Mouse (Mus musculus): ENCODE data around the gene Slc7a5. TPM values are rescaled to one million over a fixed set of nuclear protein-coding genes. Genes with fewer than 3 reads are reported as not detected.

Slc7a5 gene
- polyA plus RNA-seq, 2 experiments = 27.8 to 34.6 TPM

GRCm38 (mm10) chr8:121889317-121889716 is 18.2 kb downstream of the Slc7a5 start:
- no peaks in the 10 kb centered on the region for H3K4me1 ChIP-seq (ENCODE audit: control insufficient read depth, insufficient read depth, low read length)
- WGBS = 90% methylated on average over 1 of the region's 1 CpGs
- no peak for DNase-seq (ENCODE audit: low spot score)
- no peak for TF ChIP-seq POLR2A (IDR thresholded peaks at IDR 0.05; ENCODE audit: borderline replicate concordance, extremely low read depth, insufficient read depth, insufficient read length)
- no peak overlapping the region for H3K9ac ChIP-seq (ENCODE audit: low read depth, low read length, severe bottlenecking)
- no peak overlapping the region for H3K4me3 ChIP-seq (replicated peaks; ENCODE audit: low read length)
- H3K9me3 ChIP-seq (ENCODE audit: control insufficient read depth, low read length) = no peaks in the 10 kb centered on the region
- no peak for ATAC-seq (ENCODE audit: low FRiP score, low read depth)
- H3K27me3 ChIP-seq (ENCODE audit: control insufficient read depth, insufficient read depth, low read length) = no peaks in the 10 kb centered on the region
- H3K36me3 ChIP-seq (ENCODE audit: control insufficient read depth, insufficient read depth, low read length) = peaks cover 20% of the 10 kb centered on the region
- H3K4me2 ChIP-seq (replicated peaks; ENCODE audit: low read depth, low read length, severe bottlenecking) = no peak overlapping the region
- H3K27ac ChIP-seq (replicated peaks; ENCODE audit: low read depth, low read length) = no peak overlapping the region

- Histone ChIP-seq H3K36me3 (ENCODE audit: control insufficient read depth, insufficient read depth, low read length) (peaks cover 34% of the 10 kb centered on the region), H3K4me2 (replicated peaks; ENCODE audit: low read depth, low read length, severe bottlenecking) (no peak overlapping the region), H3K9ac (ENCODE audit: low read depth, low read length, severe bottlenecking) (no peak overlapping the region), H3K4me3 (replicated peaks; ENCODE audit: low read length) (no peak overlapping the region), H3K27me3 (ENCODE audit: control insufficient read depth, insufficient read depth, low read length) (no peaks in the 10 kb centered on the region), H3K9me3 (ENCODE audit: control insufficient read depth, low read length) (no peaks in the 10 kb centered on the region), H3K4me1 (ENCODE audit: control insufficient read depth, insufficient read depth, low read length) (no peaks in the 10 kb centered on the region), H3K27ac (replicated peaks; ENCODE audit: low read depth, low read length) (no peak overlapping the region)
- no peak for TF ChIP-seq POLR2A (IDR thresholded peaks at IDR 0.05; ENCODE audit: borderline replicate concordance, extremely low read depth, insufficient read depth, insufficient read length)
- ATAC-seq (ENCODE audit: low FRiP score, low read depth) (no peak), DNase-seq (ENCODE audit: low spot score) (no peak)
- WGBS = 47% methylated on average over 1 of the region's 1 CpGs
Observed at GRCm38 (mm10) chr8:121887547-121887946, 19.9 kb downstream of the Slc7a5 start.

- no peaks in the 10 kb centered on the region for H3K9me3 ChIP-seq (ENCODE audit: control insufficient read depth, low read length)
- no peak for DNase-seq (ENCODE audit: low spot score)
- TF ChIP-seq POLR2A (IDR thresholded peaks at IDR 0.05; ENCODE audit: borderline replicate concordance, extremely low read depth, insufficient read depth, insufficient read length) = no peak
- no peak overlapping the region for H3K4me3 ChIP-seq (replicated peaks; ENCODE audit: low read length)
- H3K36me3 ChIP-seq (ENCODE audit: control insufficient read depth, insufficient read depth, low read length) = peaks cover 39% of the 10 kb centered on the region
- 0 out of 2 replicates have a peak, but pooled peaks cover 3% of the 10 kb centered on the region for H3K4me1 ChIP-seq (ENCODE audit: control insufficient read depth, insufficient read depth, low read length)
- H3K4me2 ChIP-seq (replicated peaks; ENCODE audit: low read depth, low read length, severe bottlenecking) = no peak overlapping the region
- H3K27ac ChIP-seq (replicated peaks; ENCODE audit: low read depth, low read length) = no peak overlapping the region
- no peak for ATAC-seq (ENCODE audit: low FRiP score, low read depth)
- 85% methylated on average over 6 of the region's 6 CpGs for WGBS
- no peak overlapping the region for H3K9ac ChIP-seq (ENCODE audit: low read depth, low read length, severe bottlenecking)
- H3K27me3 ChIP-seq (ENCODE audit: control insufficient read depth, insufficient read depth, low read length) = no peaks in the 10 kb centered on the region
Observed at GRCm38 (mm10) chr8:121885433-121885832, 22.1 kb downstream of the Slc7a5 start.

GRCm38 (mm10) chr8:121885001-121885400 is 22.5 kb downstream of the Slc7a5 start:
- Histone ChIP-seq H3K4me1 (ENCODE audit: control insufficient read depth, insufficient read depth, low read length) (0 out of 2 replicates have a peak, but pooled peaks cover 3% of the 10 kb centered on the region), H3K9ac (ENCODE audit: low read depth, low read length, severe bottlenecking) (no peak overlapping the region), H3K27me3 (ENCODE audit: control insufficient read depth, insufficient read depth, low read length) (no peaks in the 10 kb centered on the region), H3K36me3 (ENCODE audit: control insufficient read depth, insufficient read depth, low read length) (peaks cover 39% of the 10 kb centered on the region), H3K27ac (replicated peaks; ENCODE audit: low read depth, low read length) (no peak overlapping the region), H3K4me3 (replicated peaks; ENCODE audit: low read length) (no peak overlapping the region), H3K9me3 (ENCODE audit: control insufficient read depth, low read length) (no peaks in the 10 kb centered on the region), H3K4me2 (replicated peaks; ENCODE audit: low read depth, low read length, severe bottlenecking) (no peak overlapping the region)
- DNase-seq (ENCODE audit: low spot score) (no peak), ATAC-seq (ENCODE audit: low FRiP score, low read depth) (no peak)
- 91% methylated on average over 9 of the region's 9 CpGs for WGBS
- no peak for TF ChIP-seq POLR2A (IDR thresholded peaks at IDR 0.05; ENCODE audit: borderline replicate concordance, extremely low read depth, insufficient read depth, insufficient read length)

- 87% methylated on average over 3 of the region's 3 CpGs for WGBS
- ATAC-seq (ENCODE audit: low FRiP score, low read depth) = no peak
- TF ChIP-seq POLR2A (IDR thresholded peaks at IDR 0.05; ENCODE audit: borderline replicate concordance, extremely low read depth, insufficient read depth, insufficient read length) = no peak
Observed at GRCm38 (mm10) chr8:121884181-121884580, 23.3 kb downstream of the Slc7a5 start.

GRCm38 (mm10) chr8:121881921-121882320 is 25.6 kb downstream of the Slc7a5 start:
- WGBS = 94% methylated on average over 5 of the region's 5 CpGs
- DNase-seq (ENCODE audit: low spot score) (no peak), ATAC-seq (ENCODE audit: low FRiP score, low read depth) (no peak)
- no peak for TF ChIP-seq POLR2A (IDR thresholded peaks at IDR 0.05; ENCODE audit: borderline replicate concordance, extremely low read depth, insufficient read depth, insufficient read length)
- no peak overlapping the region for H3K9ac ChIP-seq (ENCODE audit: low read depth, low read length, severe bottlenecking)
- H3K9me3 ChIP-seq (ENCODE audit: control insufficient read depth, low read length) = no peaks in the 10 kb centered on the region
- no peak overlapping the region for H3K4me2 ChIP-seq (replicated peaks; ENCODE audit: low read depth, low read length, severe bottlenecking)
- H3K4me3 ChIP-seq (replicated peaks; ENCODE audit: low read length) = no peak overlapping the region
- H3K4me1 ChIP-seq (ENCODE audit: control insufficient read depth, insufficient read depth, low read length) = 0 out of 2 replicates have a peak, but pooled peaks cover 3% of the 10 kb centered on the region
- H3K27ac ChIP-seq (replicated peaks; ENCODE audit: low read depth, low read length) = no peak overlapping the region
- H3K27me3 ChIP-seq (ENCODE audit: control insufficient read depth, insufficient read depth, low read length) = no peaks in the 10 kb centered on the region
- H3K36me3 ChIP-seq (ENCODE audit: control insufficient read depth, insufficient read depth, low read length) = peaks cover 35% of the 10 kb centered on the region

More at GRCm38 (mm10) chr8:121884181-121884580, 23.3 kb downstream of the Slc7a5 start:
- Histone ChIP-seq H3K9me3 (ENCODE audit: control insufficient read depth, low read length) (no peaks in the 10 kb centered on the region), H3K27me3 (ENCODE audit: control insufficient read depth, insufficient read depth, low read length) (no peaks in the 10 kb centered on the region), H3K9ac (ENCODE audit: low read depth, low read length, severe bottlenecking) (no peak overlapping the region), H3K27ac (replicated peaks; ENCODE audit: low read depth, low read length) (no peak overlapping the region), H3K36me3 (ENCODE audit: control insufficient read depth, insufficient read depth, low read length) (peaks cover 39% of the 10 kb centered on the region), H3K4me3 (replicated peaks; ENCODE audit: low read length) (no peak overlapping the region), H3K4me1 (ENCODE audit: control insufficient read depth, insufficient read depth, low read length) (0 out of 2 replicates have a peak, but pooled peaks cover 3% of the 10 kb centered on the region), H3K4me2 (replicated peaks; ENCODE audit: low read depth, low read length, severe bottlenecking) (no peak overlapping the region)
- DNase-seq (ENCODE audit: low spot score) = no peak
